Mouse (Mus musculus): ENCODE data around the gene Abcd2.

DNA sequence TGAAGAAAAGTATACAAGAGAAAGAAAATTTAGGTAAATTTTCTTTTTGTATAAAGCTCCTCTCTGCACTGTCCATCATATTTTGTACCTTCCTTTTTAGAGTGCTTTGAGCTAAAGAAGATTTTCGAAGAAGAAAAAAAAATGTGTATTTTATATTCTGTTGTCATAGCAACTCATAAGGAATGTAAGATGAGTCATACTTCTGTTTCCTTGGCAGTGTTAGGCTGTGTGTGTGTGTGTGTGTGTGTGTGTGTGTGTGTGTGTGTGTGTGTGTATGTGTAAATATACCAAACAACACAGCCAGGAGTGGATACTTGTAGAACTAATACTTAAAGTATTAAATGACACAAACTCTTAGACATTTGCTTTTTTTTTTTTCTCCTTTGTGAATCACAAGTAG lies 39.0 kb downstream of the Abcd2 start:
- TF ChIP-seq EP300 (IDR thresholded peaks at IDR 0.05; ENCODE audit: insufficient read depth, low read depth, low read length) (no peak), POLR2A (IDR thresholded peaks at IDR 0.05; ENCODE audit: insufficient read depth, low read depth, low read length) (no peak)

Measured in heart, adult 2 months (tissue).